Mouse (Mus musculus): ENCODE data around the gene Timmdc1. TPM values are rescaled to one million over a fixed set of nuclear protein-coding genes. Genes with fewer than 3 reads are reported as not detected.
A peak's percentile ranks its signal among the peaks of the same experiment; 100 is the strongest.
"Not testable (repeated sequence)": the region's sequence is repeated elsewhere in the genome, so short reads cannot be mapped to it uniquely, and the experiment has no call there.

The Timmdc1 gene
- total RNA-seq, 2 experiments from 2014 or later: 13.7 to 33.1 TPM

- ATAC-seq (replicated peaks; ENCODE audit: poor library complexity, severe bottlenecking): no peak
Measured at GRCm38 (mm10) chr16:38503528-38503927, 18.9 kb downstream of the Timmdc1 start.

GRCm38 (mm10) chr16:38502469-38502868, 20.0 kb downstream of the Timmdc1 start:
- ATAC-seq (replicated peaks; ENCODE audit: poor library complexity, severe bottlenecking): no peak

GRCm38 (mm10) chr16:38496604-38497140, 25.8 kb downstream of the Timmdc1 start:
- ATAC-seq (replicated peaks; ENCODE audit: poor library complexity, severe bottlenecking): no peak

GRCm38 (mm10) chr16:38493890-38494289, 28.6 kb downstream of the Timmdc1 start:
- ATAC-seq (replicated peaks; ENCODE audit: poor library complexity, severe bottlenecking): no peak

GRCm38 (mm10) chr16:38492551-38492950, 29.9 kb downstream of the Timmdc1 start:
- ATAC-seq (replicated peaks; ENCODE audit: poor library complexity, severe bottlenecking): no peak

GRCm38 (mm10) chr16:38483582-38484309, 38.7 kb downstream of the Timmdc1 start:
- peak; percentile 93 for ATAC-seq (replicated peaks; ENCODE audit: poor library complexity, severe bottlenecking)

GRCm38 (mm10) chr16:38482780-38483562, 39.5 kb downstream of the Timmdc1 start:
- peak; percentile 26 for ATAC-seq (replicated peaks; ENCODE audit: poor library complexity, severe bottlenecking)

GRCm38 (mm10) chr16:38481327-38481726, 41.1 kb downstream of the Timmdc1 start:
- no peak for ATAC-seq (replicated peaks; ENCODE audit: poor library complexity, severe bottlenecking)

GRCm38 (mm10) chr16:38478296-38478695, 44.2 kb downstream of the Timmdc1 start:
- no peak for ATAC-seq (replicated peaks; ENCODE audit: poor library complexity, severe bottlenecking)

- ATAC-seq (replicated peaks; ENCODE audit: poor library complexity, severe bottlenecking): not testable (repeated sequence)
Measured at GRCm38 (mm10) chr16:38477241-38477608, 45.2 kb downstream of the Timmdc1 start.

GRCm38 (mm10) chr16:38476312-38477240, 45.9 kb downstream of the Timmdc1 start:
- peak; percentile 54 for ATAC-seq (replicated peaks; ENCODE audit: poor library complexity, severe bottlenecking)

GRCm38 (mm10) chr16:38475681-38476311, 46.7 kb downstream of the Timmdc1 start:
- peak; percentile 66 for ATAC-seq (replicated peaks; ENCODE audit: poor library complexity, severe bottlenecking)

GRCm38 (mm10) chr16:38474677-38475286, 47.7 kb downstream of the Timmdc1 start:
- no peak for ATAC-seq (replicated peaks; ENCODE audit: poor library complexity, severe bottlenecking)

GRCm38 (mm10) chr16:38473661-38474060, 48.8 kb downstream of the Timmdc1 start:
- ATAC-seq (replicated peaks; ENCODE audit: poor library complexity, severe bottlenecking): no peak

- ATAC-seq (replicated peaks; ENCODE audit: poor library complexity, severe bottlenecking): no peak
Measured at GRCm38 (mm10) chr16:38472507-38472873, 50.0 kb downstream of the Timmdc1 start.

GRCm38 (mm10) chr16:38471697-38472506, 50.6 kb downstream of the Timmdc1 start:
- no peak for ATAC-seq (replicated peaks; ENCODE audit: poor library complexity, severe bottlenecking)

- no peak for ATAC-seq (replicated peaks; ENCODE audit: poor library complexity, severe bottlenecking)
Measured at GRCm38 (mm10) chr16:38469437-38469836, 53.0 kb downstream of the Timmdc1 start.

GRCm38 (mm10) chr16:38468706-38469018, 53.8 kb downstream of the Timmdc1 start:
- ATAC-seq (replicated peaks; ENCODE audit: poor library complexity, severe bottlenecking): no peak

Measured in granulocyte monocyte progenitor cell, adult 5-6 weeks (primary cell).